Comparison of ENCODE assay signal across 9 mouse cellular contexts in the genomic region with DNA sequence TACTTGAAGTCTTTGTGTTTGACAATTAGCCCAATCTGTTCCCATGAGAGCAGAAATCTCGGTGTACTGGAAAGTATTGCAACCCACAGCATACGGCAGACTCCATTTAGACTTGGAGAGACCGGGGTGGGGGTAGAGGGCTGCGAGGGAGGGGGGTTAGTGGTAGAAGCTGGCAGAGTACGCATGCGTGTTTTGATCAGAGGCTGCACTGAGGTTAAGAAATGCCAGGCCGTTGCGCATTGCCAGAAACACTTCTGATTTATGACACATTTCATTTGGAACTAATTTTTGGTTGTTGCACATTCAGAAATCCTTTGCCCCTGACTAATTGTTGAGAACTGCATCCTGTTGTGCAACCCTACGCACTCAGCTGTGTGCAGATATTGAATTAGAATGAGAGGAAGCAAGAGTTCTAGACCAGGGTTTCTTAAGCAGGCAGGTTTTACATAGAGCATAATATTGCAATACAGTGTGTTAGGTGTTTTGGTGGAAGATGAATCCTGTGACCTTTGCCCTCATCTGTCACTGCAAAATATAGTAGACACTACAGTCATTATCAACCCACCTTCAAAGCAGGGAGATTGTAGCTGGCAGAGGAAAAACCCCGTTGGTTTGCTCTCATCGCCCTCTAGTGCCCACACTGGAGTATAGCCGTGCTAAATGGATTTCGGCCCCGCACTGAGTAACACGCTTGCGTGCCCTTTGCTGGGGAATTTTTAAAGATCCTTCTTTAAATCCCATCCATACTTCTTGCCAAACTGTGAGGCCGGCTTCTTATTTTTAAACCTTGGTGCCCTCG. TPM values are rescaled to one million over a fixed set of nuclear protein-coding genes. Genes with fewer than 3 reads are reported as not detected.
DNase-seq lines count a peak whose midpoint lies in the region; ATAC-seq lines count a peak whose summit lies in the region.
"Had no signal": no experiment of that assay in that cellular context is flagged by ENCODE, and none has a peak within 500 bp of the region (broad histone marks: within the 10 kb centered on the region; RNA-seq: fewer than 3 reads in every experiment).

No protein-coding gene starts in this region.

- H3K27me3 ChIP-seq in forebrain, embryonic 11.5 days (ENCODE audit: control insufficient read depth, insufficient read depth, low read length), result no peaks in the 10 kb centered on the region
- peaks cover 6% of the 10 kb centered on the region; the same call in 1 of the 2 replicates for H3K27me3 ChIP-seq in forebrain, embryonic 12.5 days
- peaks cover 5% of the 10 kb centered on the region; the same call in 1 of the 2 replicates for H3K27me3 ChIP-seq in limb, embryonic 10.5 days (ENCODE audit: low read depth, poor library complexity, severe bottlenecking)
- H3K27me3 ChIP-seq: heart, embryonic 15.5 days had no signal

- WGBS in forebrain, embryonic 11.5 days, result 50% methylated on average over 18 of the region's 18 CpGs
- 50% methylated on average over 18 of the region's 18 CpGs for WGBS in forebrain, embryonic 12.5 days
- 50% methylated on average over 18 of the region's 18 CpGs for WGBS in limb, embryonic 10.5 days

- H3K27ac ChIP-seq in forebrain, embryonic 11.5 days (ENCODE audit: low read depth, low read length), result no peak overlapping the region
- H3K27ac ChIP-seq in forebrain, embryonic 12.5 days, result no peak overlapping the region
- H3K27ac ChIP-seq in limb, embryonic 10.5 days, result no peak overlapping the region
- H3K27ac ChIP-seq: heart, embryonic 15.5 days had no signal

- ATAC-seq in forebrain, embryonic 11.5 days (replicated peaks; ENCODE audit: low FRiP score), result no peak
- ATAC-seq in forebrain, embryonic 12.5 days (ENCODE audit: low FRiP score), result no peak

- H3K4me3 ChIP-seq in forebrain, embryonic 11.5 days (ENCODE audit: low read depth, low read length), result no peak overlapping the region
- H3K4me3 ChIP-seq in forebrain, embryonic 12.5 days (replicated peaks), result no peak overlapping the region
- H3K4me3 ChIP-seq in limb, embryonic 10.5 days, result no peak overlapping the region

- H3K4me1 ChIP-seq in forebrain, embryonic 11.5 days (replicated peaks; ENCODE audit: control insufficient read depth, insufficient read depth, low read length), result no peaks in the 10 kb centered on the region
- H3K4me1 ChIP-seq in forebrain, embryonic 12.5 days, result no peaks in the 10 kb centered on the region
- H3K4me1 ChIP-seq in limb, embryonic 10.5 days, result peaks cover 8% of the 10 kb centered on the region; the same call in 1 of the 2 replicates

- no peak overlapping the region for H3K9ac ChIP-seq in forebrain, embryonic 11.5 days (ENCODE audit: low read length)
- H3K9ac ChIP-seq in forebrain, embryonic 12.5 days, result no peak overlapping the region

- H3K9me3 ChIP-seq in forebrain, embryonic 11.5 days (ENCODE audit: control insufficient read depth, low read length), result 0 out of 2 replicates have a peak, but pooled peaks cover 2% of the 10 kb centered on the region
- H3K9me3 ChIP-seq in forebrain, embryonic 12.5 days, result no peaks in the 10 kb centered on the region
- no peaks in the 10 kb centered on the region for H3K9me3 ChIP-seq in limb, embryonic 10.5 days (replicated peaks)
- H3K9me3 ChIP-seq: heart, embryonic 15.5 days had no signal

- no peak overlapping the region for H3K4me2 ChIP-seq in forebrain, embryonic 11.5 days (ENCODE audit: low read depth, low read length, severe bottlenecking)
- H3K4me2 ChIP-seq in forebrain, embryonic 12.5 days, result no peak overlapping the region

- intact Hi-C loops in heart, postnatal 10 days (cut with DNase I), result loop anchor here (1.0 to 5.0 kb wide), 2 partner anchors 26 to 502 kb away; no protein-coding TSS in a partner anchor

- H3K36me3 ChIP-seq in forebrain, embryonic 11.5 days (ENCODE audit: control insufficient read depth, insufficient read depth, low read length), result no peaks in the 10 kb centered on the region
- H3K36me3 ChIP-seq in forebrain, embryonic 12.5 days (replicated peaks), result no peaks in the 10 kb centered on the region
- H3K36me3 ChIP-seq in limb, embryonic 10.5 days, result no peaks in the 10 kb centered on the region
- H3K36me3 ChIP-seq: heart, embryonic 15.5 days had no signal

- peak; percentile 72 for DNase-seq in forebrain, embryonic 11.5 days (ENCODE audit: low spot score)
- DNase-seq in urinary bladder, postnatal 36 days (ENCODE audit: low spot score in 2 of 2), result peak; percentile 32 to 57
- no peak for DNase-seq in urinary bladder, adult 2 months (ENCODE audit: low spot score)
- DNase-seq in embryo, embryonic 11 days, result peak; percentile 76
- DNase-seq in heart, postnatal 10 days, result peak; percentile 61 to 76
- peak; percentile 58 for DNase-seq in limb, embryonic 10.5 days (ENCODE audit: low spot score)
- peak; percentile 39 for DNase-seq in retina, adult 2 months (ENCODE audit: low read depth, low spot score)

RNA-seq across cellular contexts. Expression of a gene that starts 31.6 kb away (rescaled TPM):
- polyA plus RNA-seq in forebrain, embryonic 11.5 days (2014; fragmentation: Nextera tagmentation; extraction: Ambion mirVana), result 1.4 and 2.5 TPM in 2 replicates
- polyA plus RNA-seq in forebrain, embryonic 12.5 days (2016; fragmentation: Nextera tagmentation; extraction: Ambion mirVana), result 2.2 and 3.0 TPM in 2 replicates
- 3.5 and 4.0 TPM in 2 replicates for polyA plus RNA-seq in urinary bladder, adult 2 months (2012; rRNA removed)
- total RNA-seq in heart, postnatal 10 days (2021), result 1 to 10 TPM; 1.3 to 1.5 TPM
- polyA plus RNA-seq in limb, embryonic 10.5 days (2016; fragmentation: Nextera tagmentation; extraction: Ambion mirVana), result 0.33 and 1.0 TPM in 2 replicates

RNA-seq across cellular contexts. Expression of a gene that starts 50.0 kb away (rescaled TPM):
- polyA plus RNA-seq in forebrain, embryonic 11.5 days (2014; fragmentation: Nextera tagmentation; extraction: Ambion mirVana), result 25.2 and 25.6 TPM in 2 replicates
- polyA plus RNA-seq in forebrain, embryonic 12.5 days (2016; fragmentation: Nextera tagmentation; extraction: Ambion mirVana), result 32.4 and 32.5 TPM in 2 replicates
- polyA plus RNA-seq in urinary bladder, adult 2 months (2012; rRNA removed), result 18.1 and 25.9 TPM in 2 replicates
- total RNA-seq in heart, postnatal 10 days (2021), result 10 to 100 TPM; 46.7 to 47.4 TPM
- 23.3 and 27.9 TPM in 2 replicates for polyA plus RNA-seq in limb, embryonic 10.5 days (2016; fragmentation: Nextera tagmentation; extraction: Ambion mirVana)

RNA-seq across cellular contexts. Expression of a gene that starts 56.4 kb away (rescaled TPM):
- polyA plus RNA-seq in forebrain, embryonic 11.5 days (2014; fragmentation: Nextera tagmentation; extraction: Ambion mirVana), result 48.0 and 49.2 TPM in 2 replicates
- polyA plus RNA-seq in forebrain, embryonic 12.5 days (2016; fragmentation: Nextera tagmentation; extraction: Ambion mirVana), result 62.4 and 67.4 TPM in 2 replicates
- 17.2 and 19.4 TPM in 2 replicates for polyA plus RNA-seq in urinary bladder, adult 2 months (2012; rRNA removed)
- total RNA-seq in heart, postnatal 10 days (2021), result 1 to 10 TPM; 7.2 to 9.3 TPM
- 20.9 and 21.7 TPM in 2 replicates for polyA plus RNA-seq in limb, embryonic 10.5 days (2016; fragmentation: Nextera tagmentation; extraction: Ambion mirVana)
